Mouse (Mus musculus) lung, postnatal 36 days (tissue): ENCODE measurements at regions not wholly inside any gene's neighbourhood (a gene's known extent, or its start where the extent isn't known, plus 50 kb on each side); places are given as distances from the start of the nearest gene placed in this dataset.
A peak's percentile ranks its signal among the peaks of the same experiment; 100 is the strongest.

Experiments used
- DNase-seq: peaks from one replicate; pipeline ENCODE4 v3.0.0; 2022; ENCODE audit warnings: mixed read lengths

DNA sequence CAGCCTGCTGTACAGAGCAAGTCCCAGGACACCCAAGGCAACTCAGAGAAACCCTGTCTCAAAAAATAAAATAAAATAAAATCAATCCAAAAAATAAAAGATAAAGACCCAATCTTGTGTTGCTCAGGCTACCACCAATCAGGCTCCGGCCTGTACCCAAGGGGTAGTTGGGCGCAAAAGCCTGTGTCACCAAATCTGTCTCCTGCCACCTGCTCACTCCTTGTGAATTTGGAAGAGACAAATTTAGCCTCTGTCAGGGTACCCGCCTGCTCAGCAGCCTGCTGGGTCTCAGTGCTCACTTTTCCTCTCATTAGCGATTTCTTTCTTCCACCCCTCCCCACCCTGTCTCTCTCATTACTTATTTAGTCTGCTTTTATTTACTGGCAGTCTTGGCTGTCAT is 54.6 kb downstream of the Sox4 start:
- DNase-seq: no peak

GRCm38 (mm10) chr13:28892896-28893295 is 60.6 kb downstream of the Sox4 start:
- DNase-seq: no peak

GRCm38 (mm10) chr13:28887098-28887497 is 66.4 kb downstream of the Sox4 start:
- no peak for DNase-seq

- DNase-seq: no peak
Observed at GRCm38 (mm10) chr13:28886691-28887090, 66.8 kb downstream of the Sox4 start.

DNA sequence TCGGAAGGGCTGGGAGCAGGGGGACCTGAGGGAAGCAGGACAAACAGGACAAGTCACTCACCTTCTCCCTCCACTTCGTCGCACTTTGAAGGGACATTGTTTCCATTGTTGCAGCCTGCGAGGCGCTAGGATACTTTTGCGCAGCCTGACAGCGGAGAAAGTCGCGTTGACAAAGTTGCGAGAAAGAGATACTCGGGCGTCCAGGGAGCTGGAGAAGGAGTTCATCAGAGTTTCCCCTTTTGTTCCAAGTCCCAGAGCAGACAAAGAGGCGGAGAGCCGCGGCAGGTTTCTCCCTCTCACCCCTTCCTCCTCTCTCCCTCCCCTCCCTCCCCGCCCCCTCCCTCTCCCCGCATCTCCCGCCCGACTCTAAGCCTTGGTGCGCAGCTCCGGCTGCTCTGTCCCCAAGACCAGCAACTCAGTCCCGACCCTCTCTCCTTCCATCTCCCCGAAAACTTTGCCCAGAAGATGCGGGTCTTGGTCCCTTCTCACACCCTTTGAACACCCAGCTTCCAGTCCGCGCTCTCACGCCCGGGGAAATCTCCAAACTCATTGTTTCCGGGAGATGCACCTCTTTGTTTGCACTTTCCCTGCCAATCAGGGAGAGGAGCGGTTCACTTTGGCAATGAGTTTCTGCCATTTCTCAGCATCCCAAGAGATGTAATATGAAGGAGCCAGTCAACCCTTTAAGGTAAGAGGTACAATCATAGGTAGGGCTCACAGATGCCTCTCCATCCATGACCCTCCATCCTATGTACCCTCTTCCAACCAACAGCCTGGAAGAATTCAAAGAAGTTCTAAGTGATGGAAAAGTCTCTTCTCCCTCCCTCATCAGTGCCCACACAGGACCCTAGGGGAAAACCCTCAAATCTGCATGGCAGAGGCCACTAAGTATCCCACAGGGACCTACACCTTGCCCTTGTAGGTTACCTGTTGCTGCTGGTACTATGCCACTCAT is 68.2 kb downstream of the Sox4 start:
- no peak for DNase-seq

GRCm38 (mm10) chr13:28884191-28884820 is 69.2 kb downstream of the Sox4 start:
- DNase-seq: peak; percentile 43

DNA sequence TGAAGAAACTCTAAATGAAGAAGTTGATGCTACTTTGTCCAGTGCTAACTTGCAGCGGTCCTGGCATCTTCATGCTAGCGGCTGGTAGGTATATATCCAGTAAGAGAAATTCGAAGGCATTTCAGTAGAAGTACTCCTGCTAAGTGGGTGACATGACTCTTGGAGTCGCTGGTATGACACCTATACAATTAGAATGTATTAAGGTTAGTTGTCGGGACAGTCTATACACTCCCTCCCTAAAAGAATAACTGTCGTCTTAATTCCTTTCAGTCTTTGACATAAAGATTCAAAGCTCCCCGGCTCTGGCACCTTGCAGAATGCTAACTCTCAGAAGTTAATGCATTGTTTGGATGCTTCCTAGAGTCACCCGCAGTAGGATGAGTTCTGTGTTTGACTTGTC is 70.1 kb downstream of the Sox4 start:
- DNase-seq: no peak

GRCm38 (mm10) chr13:28880888-28881287 is 72.6 kb downstream of the Sox4 start:
- no peak for DNase-seq

DNA sequence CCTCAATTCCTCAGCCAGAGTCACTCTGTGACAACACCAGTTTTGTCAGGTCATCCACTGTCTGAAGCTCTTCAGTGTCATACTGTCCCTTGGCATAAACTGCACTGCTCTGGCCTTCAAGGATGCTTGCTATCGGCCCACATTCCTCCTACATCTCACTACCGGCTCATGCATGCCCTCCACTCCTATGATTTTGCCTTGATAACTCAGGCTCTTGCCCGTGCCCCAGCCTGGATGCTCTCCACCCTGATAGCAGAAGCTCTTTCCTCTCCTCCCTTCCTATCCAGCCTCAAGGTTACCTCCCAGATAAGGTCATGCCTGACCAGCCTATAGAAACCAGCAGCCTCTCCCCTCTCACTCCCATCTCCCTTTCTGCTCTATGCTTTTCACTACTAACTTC is 74.8 kb downstream of the Sox4 start:
- no peak for DNase-seq

- DNase-seq: no peak
Observed at GRCm38 (mm10) chr13:28876771-28877170, 76.7 kb downstream of the Sox4 start.

- DNase-seq: no peak
Observed at GRCm38 (mm10) chr13:28870681-28871080, 82.8 kb downstream of the Sox4 start.

DNA sequence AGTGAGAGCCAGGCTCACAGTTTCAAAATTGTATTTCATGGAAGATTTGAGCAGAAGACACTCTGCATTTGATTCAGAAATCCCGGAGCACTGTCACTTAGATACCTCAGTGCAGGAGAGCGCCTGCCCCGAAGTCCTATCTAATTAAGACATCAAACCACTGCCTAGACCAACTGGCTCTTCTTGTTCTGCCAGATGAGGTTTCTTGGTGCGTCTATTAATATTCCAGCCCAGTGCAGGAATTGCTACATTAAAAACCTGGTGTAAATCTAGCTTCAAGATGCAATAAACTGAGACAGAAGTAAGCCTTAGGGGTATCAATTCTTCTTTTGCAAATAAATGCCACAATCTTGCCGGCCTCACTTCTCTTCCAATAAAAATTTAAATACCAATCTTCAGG is 86.3 kb downstream of the Sox4 start:
- DNase-seq: no peak

- DNase-seq: no peak
Observed at GRCm38 (mm10) chr13:28866686-28867085, 86.8 kb downstream of the Sox4 start.

DNA sequence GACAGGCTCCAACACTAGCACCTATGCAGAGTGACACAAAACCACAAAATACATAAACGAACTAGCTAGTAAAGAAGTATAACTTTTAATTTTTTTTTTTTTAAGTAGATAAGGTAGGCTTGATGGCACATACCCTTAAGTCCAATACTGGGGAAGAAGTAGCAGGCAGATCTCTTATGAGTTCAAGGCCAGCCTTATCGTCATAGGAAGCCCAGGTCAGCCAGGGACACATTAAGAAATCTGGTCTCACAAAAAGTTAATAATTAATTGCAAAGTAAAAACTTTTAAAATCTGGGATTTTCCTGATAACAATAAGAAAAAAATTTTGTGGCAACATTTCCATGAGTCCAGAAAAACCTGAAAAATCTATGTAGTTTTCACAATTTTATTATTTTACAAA is 92.9 kb downstream of the Sox4 start:
- DNase-seq: no peak

DNA sequence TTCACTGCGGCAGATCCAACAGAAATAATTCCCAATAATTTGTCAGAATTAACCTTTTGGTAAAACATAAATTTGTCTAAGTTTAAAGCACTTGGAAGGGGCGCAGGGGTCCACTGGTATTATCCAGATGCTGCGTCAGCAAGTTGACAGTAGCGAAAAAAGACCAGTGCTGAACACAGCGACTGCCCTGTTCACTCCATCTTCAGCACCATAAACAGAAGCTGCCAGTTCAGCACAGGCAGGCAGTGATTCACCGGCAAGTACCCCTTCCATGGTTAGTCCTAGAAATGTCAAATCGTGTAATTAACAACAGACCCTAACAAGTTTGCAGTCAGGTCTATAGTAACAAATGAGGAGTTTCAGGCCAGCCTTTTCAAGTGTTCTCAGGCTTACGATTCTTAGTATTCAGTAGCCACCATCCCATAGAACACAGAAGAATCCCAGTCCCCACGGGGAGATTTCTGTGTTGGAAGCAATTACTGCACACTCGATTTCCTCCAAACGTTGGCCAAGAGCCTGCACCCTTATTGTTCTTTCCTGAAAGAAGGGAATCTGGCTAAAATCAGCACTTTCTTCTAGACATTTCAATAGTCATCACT is 93.6 kb downstream of the Sox4 start:
- no peak for DNase-seq

GRCm38 (mm10) chr13:28858001-28858400 is 95.5 kb downstream of the Sox4 start:
- DNase-seq: no peak

DNA sequence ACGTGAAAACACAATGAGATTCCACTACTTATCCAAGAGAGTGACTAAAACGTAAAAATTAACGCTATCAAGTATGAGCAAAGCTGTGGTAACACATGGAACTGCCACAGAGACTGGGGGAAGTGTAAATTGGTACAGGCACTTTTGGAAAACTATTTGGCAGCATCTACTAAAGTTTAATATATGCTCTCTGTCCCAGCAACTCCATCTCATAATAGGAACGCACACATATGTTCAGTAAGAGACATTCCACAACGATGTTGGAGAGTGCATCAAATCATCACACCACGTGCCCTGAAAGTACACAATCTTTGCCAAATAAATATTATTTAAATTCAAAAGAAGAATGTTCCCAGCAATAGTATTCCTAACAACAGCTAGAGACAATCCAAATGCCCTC is 96.3 kb downstream of the Sox4 start:
- no peak for DNase-seq

- DNase-seq: no peak
Observed at GRCm38 (mm10) chr13:28856472-28856871, 97.0 kb downstream of the Sox4 start.

DNA sequence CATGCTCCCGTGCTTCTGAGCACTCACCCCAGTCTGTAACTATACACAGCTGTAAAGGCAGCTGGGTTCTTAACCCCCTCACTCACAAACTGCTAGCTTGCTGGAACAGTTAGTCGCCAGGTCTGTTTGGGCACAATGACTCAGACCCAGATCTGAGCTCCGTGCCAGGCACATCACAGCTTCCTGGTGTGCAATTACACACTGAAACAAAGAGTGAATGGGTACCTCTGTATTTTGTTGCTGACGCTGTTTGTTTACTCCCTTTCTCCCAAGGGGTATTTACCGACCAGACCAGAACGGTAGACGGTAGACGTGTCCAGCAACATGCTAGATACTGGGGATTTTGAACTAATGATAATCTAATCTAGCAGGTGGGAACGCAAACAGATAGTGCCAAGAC is 99.3 kb downstream of the Sox4 start:
- DNase-seq: no peak

DNA sequence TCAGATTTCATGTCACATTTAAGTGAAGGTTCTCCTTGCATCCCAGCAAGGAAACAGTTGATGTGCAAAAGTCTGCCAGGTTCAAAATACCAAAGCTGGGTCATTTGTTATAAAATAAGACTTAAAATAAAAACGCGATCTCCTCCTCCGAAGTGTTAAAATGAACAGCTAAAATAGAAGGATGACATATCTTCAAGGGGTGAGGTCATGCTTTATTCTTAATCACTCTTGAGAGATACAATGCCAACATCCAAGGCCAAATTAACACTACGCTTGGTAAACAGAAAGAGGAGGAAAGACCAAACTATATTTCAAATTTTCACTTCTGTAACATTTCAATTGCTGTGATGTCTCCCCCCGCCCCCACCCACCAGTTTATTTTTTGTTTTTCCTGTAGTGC is 105.2 kb downstream of the Sox4 start:
- no peak for DNase-seq

DNA sequence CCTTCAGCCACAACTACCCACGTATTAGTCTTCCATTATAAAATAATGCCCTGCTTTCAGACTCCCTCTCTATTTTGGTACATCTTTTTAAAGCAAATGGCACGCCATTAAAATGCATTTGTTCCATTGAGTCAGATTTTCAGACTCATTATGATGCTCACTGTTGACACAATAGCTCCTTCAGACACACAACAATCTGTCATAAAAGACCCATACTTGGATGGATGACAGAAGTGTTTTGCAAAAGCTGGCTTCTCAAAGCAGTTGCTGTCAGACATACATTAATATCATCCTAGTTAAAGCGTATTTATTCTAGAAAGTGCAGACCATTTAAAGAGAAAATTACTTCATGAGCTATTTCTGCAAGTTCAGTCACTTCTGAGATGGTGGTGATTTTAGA is 106.0 kb downstream of the Sox4 start:
- no peak for DNase-seq

DNA sequence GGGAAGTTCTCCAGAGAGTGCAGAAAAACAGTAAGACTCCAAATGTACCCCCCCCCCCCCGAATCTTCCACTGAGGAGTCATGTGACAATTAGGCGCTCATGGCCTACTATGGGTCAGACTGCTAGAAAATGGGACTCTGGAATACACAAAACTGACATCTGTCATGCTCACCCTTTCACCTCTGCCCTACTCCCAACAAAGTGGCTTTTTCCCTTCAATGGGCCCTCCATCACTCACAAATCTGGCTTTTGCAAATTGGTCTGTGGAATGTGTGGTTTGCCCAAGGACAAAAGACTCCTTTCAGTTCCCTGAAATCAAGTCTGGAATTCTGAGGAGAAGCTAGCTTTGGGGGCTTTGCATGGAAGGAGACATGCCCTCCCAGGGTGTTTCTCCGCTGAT is 109.0 kb downstream of the Sox4 start:
- no peak for DNase-seq

DNA sequence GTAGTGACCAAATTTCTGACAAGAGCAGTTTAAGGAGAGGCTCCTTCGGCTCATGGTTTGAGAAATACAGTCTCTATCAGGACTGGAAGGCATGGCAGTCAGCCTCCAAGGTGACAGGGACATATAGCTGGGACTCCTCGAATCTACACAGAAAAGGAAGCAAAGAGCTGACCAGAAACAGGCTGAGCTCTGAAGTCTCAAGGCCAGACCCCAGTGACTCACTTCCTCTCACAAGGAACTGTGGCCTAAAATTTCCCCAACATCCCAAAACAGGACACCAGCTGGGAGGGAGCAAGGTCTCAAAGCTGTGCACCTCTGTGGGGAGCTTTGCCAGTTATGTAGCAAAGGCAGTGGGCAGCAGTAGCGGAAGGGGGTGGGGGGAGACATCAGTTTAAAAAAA is 110.7 kb downstream of the Sox4 start:
- no peak for DNase-seq

- DNase-seq: no peak
Observed at GRCm38 (mm10) chr13:28840142-28840541, 113.4 kb downstream of the Sox4 start.
